Mouse (Mus musculus) embryonic fibroblast, embryonic 13.5 days (primary cell): ENCODE data around the gene Map3k7cl.

Experiments
- CTCF ChIP-seq: IDR thresholded peaks from 2 replicates; pipeline ENCODE4 v1.5.1; 2011; ENCODE audit warnings: mild to moderate bottlenecking, control low read depth, low read length, moderate library complexity, borderline replicate concordance; ENCODE audit not compliant: insufficient read depth
- POLR2A ChIP-seq: IDR thresholded peaks from 2 replicates; pipeline ENCODE4 v1.6.1; 2011; ENCODE audit warnings: low read depth, mild to moderate bottlenecking, control low read depth, low read length, moderate library complexity

GRCm38 (mm10) chr16:87552907-87553691, at the start of gene Map3k7cl:
- no peak for TF ChIP-seq POLR2A
- TF ChIP-seq CTCF = no peak
